Mouse (Mus musculus) cerebellum, adult (tissue): ENCODE data around the gene Spp1.

Experiments
- ATAC-seq: cut with Nextera tagmentation; 2 replicates; pipeline ENCODE4 v1.9.2; 2017; ENCODE audit warnings: mild to moderate bottlenecking, moderate library complexity, mixed read lengths; ENCODE audit not compliant: insufficient number of reproducible peaks, low FRiP score, low TSS enrichment

Gene Spp1

DNA sequence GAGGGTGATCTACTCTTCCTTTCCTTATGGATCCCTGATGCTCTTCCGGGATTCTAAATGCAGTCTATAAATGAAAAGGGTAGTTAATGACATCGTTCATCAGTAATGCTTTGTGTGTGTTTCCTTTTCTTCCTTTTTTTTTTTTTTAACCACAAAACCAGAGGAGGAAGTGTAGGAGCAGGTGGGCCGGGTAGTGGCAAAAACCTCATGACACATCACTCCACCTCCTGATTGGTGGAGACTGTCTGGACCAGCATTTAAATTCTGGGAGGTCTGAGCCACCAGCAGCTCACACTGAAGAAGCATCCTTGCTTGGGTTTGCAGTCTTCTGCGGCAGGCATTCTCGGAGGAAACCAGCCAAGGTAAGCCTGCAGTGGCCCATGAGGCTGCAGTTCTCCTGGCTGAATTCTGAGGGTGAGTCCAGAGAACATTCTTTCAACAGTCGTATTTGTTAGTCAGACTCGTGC is at the start of gene Spp1:
Gene Spp1, plus strand, starts transcription at position 284 of the 467 bp plus-strand sequence.
- ATAC-seq, result no peak

DNA sequence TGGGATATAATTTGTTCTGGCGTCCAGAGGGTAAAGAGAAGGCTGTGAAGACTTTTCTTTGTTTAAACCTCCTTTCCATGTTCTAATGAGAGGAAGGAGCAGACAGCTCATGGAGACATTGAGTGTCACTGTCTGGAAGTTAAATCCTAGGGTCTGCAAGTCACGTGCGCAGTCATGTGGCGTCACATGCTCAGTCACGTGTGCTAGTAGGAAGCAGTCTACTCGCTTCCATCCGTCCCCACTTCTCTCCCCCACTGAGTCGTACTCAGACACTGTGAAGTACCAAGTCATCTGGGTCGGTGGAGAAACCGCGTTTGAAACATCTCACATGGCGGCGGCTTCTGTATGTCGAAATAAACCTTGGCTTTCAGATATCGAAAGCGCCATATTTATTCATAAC is 49.4 kb upstream of the Spp1 start:
- ATAC-seq, result no peak

GRCm38 (mm10) chr5:104386908-104387307 is 48.0 kb upstream of the Spp1 start:
- ATAC-seq, result no peak

DNA sequence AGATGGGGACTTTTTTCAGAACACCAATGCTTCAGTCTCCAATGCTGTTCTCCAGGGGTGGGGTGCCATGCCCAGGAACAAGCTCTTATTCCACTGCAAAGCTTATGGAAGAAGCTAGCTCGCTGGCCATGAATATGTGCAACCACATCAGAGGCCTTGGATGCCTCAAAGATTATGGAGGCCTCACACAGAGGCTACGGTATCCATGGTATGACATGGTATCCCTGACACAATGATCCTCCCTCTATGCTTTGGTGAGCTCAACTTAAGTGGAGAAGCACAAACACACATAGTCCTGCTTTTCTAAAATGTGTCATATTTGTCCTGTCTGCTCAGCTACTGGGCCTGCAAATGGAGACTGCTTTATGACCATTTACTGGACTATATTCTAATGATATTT is 44.0 kb upstream of the Spp1 start:
- ATAC-seq, result no peak

GRCm38 (mm10) chr5:104392784-104393183 is 42.1 kb upstream of the Spp1 start:
- no peak for ATAC-seq

DNA sequence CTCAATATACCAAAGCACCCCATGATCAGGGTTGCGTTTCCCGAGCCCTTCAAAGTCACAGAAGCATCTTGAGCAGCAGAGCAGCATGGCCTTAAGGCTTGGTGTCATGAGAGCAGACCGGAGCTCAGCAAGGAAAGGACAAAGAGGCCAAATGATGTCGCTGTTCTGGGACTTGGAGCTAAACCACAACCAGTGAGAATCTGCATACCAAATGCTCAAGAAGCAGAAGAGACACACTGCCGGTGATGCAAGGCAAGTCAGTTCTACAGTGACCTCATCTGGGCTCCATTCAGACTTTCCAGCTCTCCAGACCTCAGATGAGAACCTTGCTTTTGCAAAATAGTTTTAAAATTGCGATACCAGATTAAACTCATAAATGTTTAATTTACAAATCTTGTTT is 38.6 kb upstream of the Spp1 start:
- ATAC-seq, result no peak

DNA sequence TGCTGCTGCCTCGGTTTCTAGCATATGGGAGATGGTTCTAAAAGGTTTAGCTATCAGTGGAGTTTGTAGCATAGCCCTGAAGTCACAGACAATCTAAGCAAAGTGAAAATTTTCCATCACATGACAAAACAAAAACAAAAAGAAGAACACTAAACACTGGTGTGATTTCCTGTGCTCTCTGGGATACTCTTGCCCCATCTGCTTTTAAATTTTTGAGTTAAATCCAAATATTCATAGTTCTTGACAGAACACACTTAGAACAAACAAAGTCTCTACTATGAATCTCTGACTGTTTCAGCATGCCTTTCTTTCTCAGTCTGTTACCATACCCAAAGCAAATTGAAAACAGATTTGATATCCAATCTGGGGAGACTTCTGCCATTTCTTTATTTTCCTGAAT is 36.9 kb upstream of the Spp1 start:
- ATAC-seq, result no peak

- no peak for ATAC-seq
Observed at GRCm38 (mm10) chr5:104399291-104399950, 35.5 kb upstream of the Spp1 start.

GRCm38 (mm10) chr5:104399970-104400369 is 34.9 kb upstream of the Spp1 start:
- no peak for ATAC-seq

GRCm38 (mm10) chr5:104402651-104403050 is 32.3 kb upstream of the Spp1 start:
- no peak for ATAC-seq

DNA sequence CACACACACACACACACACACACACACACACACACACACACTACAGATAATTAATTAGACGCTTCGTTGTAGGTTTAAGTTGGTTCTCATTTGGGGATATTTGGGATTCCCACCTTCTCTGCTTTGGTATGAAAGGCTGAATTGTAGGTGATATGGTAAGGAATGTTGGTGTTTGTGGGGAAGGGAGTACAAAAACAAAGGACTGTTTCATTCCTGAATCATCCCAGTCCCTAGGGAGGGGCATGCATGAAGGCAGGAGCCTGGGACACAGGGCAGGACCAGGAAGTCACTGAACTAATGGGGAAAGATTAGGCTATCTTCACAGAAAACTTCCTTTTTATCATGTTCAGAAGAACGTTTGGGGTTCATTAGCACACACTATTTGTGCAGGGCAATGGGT is 31.6 kb upstream of the Spp1 start:
- no peak for ATAC-seq

DNA sequence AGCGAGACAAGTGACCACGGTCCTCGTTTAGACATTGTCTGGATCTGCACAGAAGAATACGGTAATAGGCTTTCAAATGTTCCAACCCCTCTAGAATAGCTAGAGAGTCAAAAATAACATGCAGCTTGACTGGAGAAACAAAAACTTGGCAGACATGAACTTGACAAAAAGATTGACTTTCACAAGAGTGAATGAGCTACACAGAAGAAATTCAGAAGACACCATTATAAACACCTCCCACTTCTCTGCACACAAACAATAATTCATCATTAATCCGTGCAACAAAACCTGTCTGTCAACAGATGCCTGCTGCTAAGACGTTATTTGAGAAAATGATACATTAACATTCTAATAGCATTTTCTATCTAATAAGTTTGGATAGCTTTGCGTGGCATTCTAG is 30.4 kb upstream of the Spp1 start:
- ATAC-seq, result no peak

GRCm38 (mm10) chr5:104405051-104405450 is 29.9 kb upstream of the Spp1 start:
- no peak for ATAC-seq

DNA sequence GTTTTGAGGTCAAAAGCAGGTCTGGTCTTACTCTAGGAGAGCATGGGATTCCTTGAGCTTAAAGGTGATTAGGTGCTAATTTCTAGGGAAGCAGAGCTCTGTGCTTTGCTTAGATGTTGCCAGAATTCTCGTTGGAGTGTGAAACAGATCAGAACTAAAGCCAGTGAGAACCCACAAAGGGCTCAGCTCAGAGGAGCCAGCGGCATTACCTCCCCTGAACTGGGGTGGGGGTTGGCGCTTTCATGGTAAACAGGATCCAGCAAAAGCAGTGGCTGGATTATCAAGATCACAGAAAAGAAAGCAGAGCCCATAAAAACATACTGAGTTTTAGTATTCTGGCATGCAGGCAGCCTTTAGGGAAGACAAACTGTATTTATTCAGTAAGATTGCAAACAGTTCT is 28.2 kb upstream of the Spp1 start:
- no peak for ATAC-seq

- no peak for ATAC-seq
Observed at GRCm38 (mm10) chr5:104407541-104408231, 27.2 kb upstream of the Spp1 start.

GRCm38 (mm10) chr5:104408549-104408948 is 26.4 kb upstream of the Spp1 start:
- ATAC-seq, result no peak

DNA sequence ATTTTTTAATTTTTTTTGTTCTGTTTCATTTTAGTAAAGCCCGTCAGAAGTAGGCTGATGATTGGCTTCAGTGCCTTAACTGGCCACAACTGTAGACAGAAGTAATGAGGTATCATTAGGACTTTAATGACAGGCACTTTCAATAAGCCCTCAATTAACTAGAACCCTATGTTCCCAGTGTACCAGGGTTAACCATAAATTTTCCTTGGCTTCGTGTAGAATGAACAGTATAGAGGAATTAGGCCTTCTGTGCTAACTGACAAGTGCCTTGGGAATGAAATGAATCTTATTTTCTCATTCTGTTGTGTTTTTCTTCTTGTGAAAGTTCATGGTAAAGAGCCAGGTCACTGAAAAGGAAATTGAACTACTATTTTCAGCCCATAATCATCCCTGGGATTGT is 18.9 kb upstream of the Spp1 start:
- ATAC-seq, result no peak

GRCm38 (mm10) chr5:104417028-104417427 is 17.9 kb upstream of the Spp1 start:
- ATAC-seq, result no peak

- ATAC-seq, result no peak
Observed at GRCm38 (mm10) chr5:104417721-104418120, 17.2 kb upstream of the Spp1 start.

DNA sequence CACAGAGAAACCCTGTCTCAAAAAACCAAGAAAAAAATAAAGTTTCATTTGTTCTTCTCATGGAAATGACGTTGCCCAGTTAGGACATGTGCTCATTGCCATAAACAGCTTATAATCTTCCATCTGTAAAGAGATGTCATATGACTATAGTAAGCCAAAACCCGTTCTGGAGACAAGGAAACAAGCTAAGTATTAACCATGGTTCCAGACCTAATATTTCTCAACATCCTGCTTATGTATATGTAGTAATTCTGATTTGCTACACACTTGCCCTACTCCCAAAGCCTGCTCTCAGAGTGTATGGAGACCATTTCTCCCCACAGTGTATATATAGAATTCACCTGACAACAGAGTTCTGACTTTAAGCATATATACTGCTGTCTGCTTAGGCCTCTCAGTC is 12.9 kb upstream of the Spp1 start:
- ATAC-seq, result no peak

DNA sequence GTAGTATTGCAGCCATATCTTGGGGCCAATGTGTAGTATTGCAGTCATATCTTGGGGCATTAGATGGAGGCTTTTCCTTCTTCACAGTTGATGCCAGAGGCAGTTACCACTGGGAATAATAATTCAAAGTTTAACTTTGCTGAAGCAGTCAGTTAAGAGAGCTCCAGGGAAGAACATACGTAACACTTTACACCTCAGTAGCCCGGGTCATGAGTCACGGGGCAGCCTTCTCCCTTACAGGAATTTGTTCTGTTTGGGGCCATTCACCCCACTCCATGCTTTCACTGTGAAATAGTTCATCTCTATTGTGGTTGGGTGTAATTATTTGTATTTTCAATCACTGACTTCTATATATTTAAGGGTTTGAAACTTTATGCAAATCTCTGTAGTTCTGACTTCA is 11.1 kb upstream of the Spp1 start:
- ATAC-seq, result no peak

GRCm38 (mm10) chr5:104425949-104426348 is 9.0 kb upstream of the Spp1 start:
- ATAC-seq, result no peak
